Mouse (Mus musculus) liver, postnatal 0 days (tissue): ENCODE data around the gene Rpl36a. TPM values are rescaled to one million over a fixed set of nuclear protein-coding genes. Genes with fewer than 3 reads are reported as not detected.
A peak's percentile ranks its signal among the peaks of the same experiment; 100 is the strongest.

Experiments
- ATAC-seq: fragments of 200-750 bp; cut with Nextera tagmentation; 2 replicates; pipeline ENCODE4 v1.8.0; 2017; ENCODE audit warnings: mild to moderate bottlenecking, moderate library complexity
- DNase-seq: peaks from one replicate; pipeline ENCODE4 v3.0.0-alpha.2; 2016
- H3K27ac ChIP-seq: fragments of 300-500 bp; sonication (generic); 2 replicates; pipeline ENCODE4 v1.5.1; 2014; ENCODE audit warnings: antibody characterized with exemption, moderate library complexity, mild to moderate bottlenecking, low read depth
- H3K27me3 ChIP-seq: fragments of 300-500 bp; sonication (generic); 2 replicates; pipeline ENCODE4 v1.6.1; 2014; ENCODE audit warnings: low read length, control low read depth, mixed read lengths; ENCODE audit not compliant: insufficient read depth
- H3K36me3 ChIP-seq: fragments of 300-500 bp; sonication (generic); replicated peaks from 2 replicates; pipeline ENCODE4 v1.6.1; 2014; ENCODE audit warnings: mild to moderate bottlenecking, control low read depth, low read length, moderate library complexity, mixed read lengths; ENCODE audit not compliant: insufficient read depth
- H3K4me1 ChIP-seq: fragments of 300-500 bp; sonication (generic); 2 replicates; pipeline ENCODE4 v1.6.1; 2014; ENCODE audit warnings: antibody characterized with exemption, mild to moderate bottlenecking, control low read depth; ENCODE audit not compliant: insufficient read depth
- H3K4me2 ChIP-seq: fragments of 300-500 bp; sonication (generic); 2 replicates; pipeline ENCODE4 v1.6.1; 2014; ENCODE audit warnings: low read depth, mild to moderate bottlenecking, low read length, moderate library complexity, mixed read lengths
- H3K4me3 ChIP-seq: fragments of 300-500 bp; sonication (generic); 2 replicates; pipeline ENCODE4 v1.5.1; 2014; ENCODE audit warnings: low read depth, low read length
- H3K9ac ChIP-seq: fragments of 300-500 bp; sonication (generic); replicated peaks from 2 replicates; pipeline ENCODE4 v1.6.1; 2014; ENCODE audit warnings: mild to moderate bottlenecking, moderate library complexity
- H3K9me3 ChIP-seq: fragments of 300-500 bp; sonication (generic); 2 replicates; pipeline ENCODE4 v1.6.1; 2016; ENCODE audit warnings: mild to moderate bottlenecking, control low read depth, low read length, mixed read lengths
- CTCF ChIP-seq: sonication (generic); IDR thresholded peaks from 2 replicates; pipeline ENCODE4 v1.5.1; 2016; ENCODE audit warnings: antibody characterized with exemption, low read depth
- EP300 ChIP-seq: IDR thresholded peaks from 2 replicates; pipeline ENCODE4 v1.6.1; 2016; ENCODE audit warnings: antibody characterized with exemption, low read depth, mild to moderate bottlenecking
- WGBS: fragments of 180-500 bp; shearing (Covaris S2); extraction: QIAGEN DNeasy Blood & Tissue Kit; methylation state at CpG from one replicate; pipeline ENCODE4 v1.1.7; 2014; ENCODE audit not compliant: insufficient replicate concordance; 5-methylcytosine and 5-hydroxymethylcytosine counted together
- polyA plus RNA-seq: library from polyadenylated mRNA; unstranded; fragments of >200 nt; fragmentation: Nextera tagmentation; extraction: Ambion mirVana; gene quantifications from 2 replicates; pipeline ENCODE4 v1.2.1, GENCODE M21; 2015

Rpl36a gene
- polyA plus RNA-seq, 1 experiment from 2014 or later = 306 TPM

- no peak for TF ChIP-seq CTCF
- TF ChIP-seq EP300 = no peak
- Histone ChIP-seq H3K4me2 (no peak overlapping the region), H3K9ac (no peak overlapping the region), H3K27me3 (no peaks in the 10 kb centered on the region), H3K4me3 (no peak overlapping the region), H3K9me3 (no peaks in the 10 kb centered on the region), H3K27ac (no peak overlapping the region), H3K36me3 (no peaks in the 10 kb centered on the region), H3K4me1 (no peaks in the 10 kb centered on the region)
- peak; percentile 70 for ATAC-seq
- WGBS = 69% methylated on average over 4 of the region's 4 CpGs
- DNase-seq = no peak
These were observed 38.1 kb upstream of the Rpl36a start for GRCm38 (mm10) chrX:134547330-134547729.

GRCm38 (mm10) chrX:134550903-134551302 lies 34.6 kb upstream of the Rpl36a start:
- no peak overlapping the region for H3K4me2 ChIP-seq
- H3K27ac ChIP-seq = no peak overlapping the region
- no peaks in the 10 kb centered on the region for H3K27me3 ChIP-seq
- no peak overlapping the region for H3K4me3 ChIP-seq
- no peaks in the 10 kb centered on the region; the same call in 1 of the 2 replicates for H3K36me3 ChIP-seq
- no peaks in the 10 kb centered on the region for H3K4me1 ChIP-seq
- DNase-seq (no peak), ATAC-seq (no peak)
- no peak overlapping the region for H3K9ac ChIP-seq
- TF ChIP-seq EP300 (no peak), CTCF (peak; percentile 69)
- H3K9me3 ChIP-seq = no peaks in the 10 kb centered on the region
- WGBS = 18% methylated on average over 5 of the region's 5 CpGs

GRCm38 (mm10) chrX:134553326-134553725 lies 32.1 kb upstream of the Rpl36a start:
- WGBS = 73% methylated on average over 4 of the region's 4 CpGs
- no peaks in the 10 kb centered on the region for H3K4me1 ChIP-seq
- H3K9me3 ChIP-seq = no peaks in the 10 kb centered on the region
- H3K9ac ChIP-seq = no peak overlapping the region
- H3K36me3 ChIP-seq = no peaks in the 10 kb centered on the region; the same call in 1 of the 2 replicates
- ATAC-seq (no peak), DNase-seq (no peak)
- H3K27me3 ChIP-seq = no peaks in the 10 kb centered on the region
- H3K4me2 ChIP-seq = no peak overlapping the region
- H3K27ac ChIP-seq = no peak overlapping the region
- no peak overlapping the region for H3K4me3 ChIP-seq
- no peak for TF ChIP-seq CTCF
- no peak for TF ChIP-seq EP300

GRCm38 (mm10) chrX:134554425-134554824 lies 31.0 kb upstream of the Rpl36a start:
- no peaks in the 10 kb centered on the region; the same call in 1 of the 2 replicates for H3K36me3 ChIP-seq
- 54% methylated on average over 6 of the region's 6 CpGs for WGBS
- TF ChIP-seq CTCF = no peak
- DNase-seq (no peak), ATAC-seq (0 out of 2 replicates have a peak, but pooled peaks have one; percentile 27)
- no peaks in the 10 kb centered on the region for H3K4me1 ChIP-seq
- H3K9ac ChIP-seq = no peak overlapping the region
- H3K9me3 ChIP-seq = no peaks in the 10 kb centered on the region
- H3K4me3 ChIP-seq = no peak overlapping the region
- H3K4me2 ChIP-seq = no peak overlapping the region
- H3K27ac ChIP-seq = no peak overlapping the region
- H3K27me3 ChIP-seq = no peaks in the 10 kb centered on the region

- H3K9me3 ChIP-seq = no peaks in the 10 kb centered on the region
- ATAC-seq (peak; percentile 33; the same call in 1 of the 2 replicates), DNase-seq (no peak)
- no peaks in the 10 kb centered on the region for H3K4me1 ChIP-seq
- H3K27ac ChIP-seq = no peak overlapping the region
- no peaks in the 10 kb centered on the region for H3K36me3 ChIP-seq
- no peaks in the 10 kb centered on the region for H3K27me3 ChIP-seq
- H3K9ac ChIP-seq = no peak overlapping the region
- no peak for TF ChIP-seq CTCF
- TF ChIP-seq EP300 = no peak
- 38% methylated on average over 4 of the region's 4 CpGs for WGBS
- no peak overlapping the region for H3K4me2 ChIP-seq
- H3K4me3 ChIP-seq = no peak overlapping the region
These were observed 21.1 kb upstream of the Rpl36a start for GRCm38 (mm10) chrX:134564326-134564725.

GRCm38 (mm10) chrX:134566536-134567222 lies 18.8 kb upstream of the Rpl36a start:
- H3K9ac ChIP-seq = no peak overlapping the region
- no peak for TF ChIP-seq EP300
- TF ChIP-seq CTCF = no peak
- no peak overlapping the region for H3K4me3 ChIP-seq
- DNase-seq (no peak), ATAC-seq (no peak)
- H3K27ac ChIP-seq = no peak overlapping the region
- no peaks in the 10 kb centered on the region for H3K9me3 ChIP-seq
- H3K27me3 ChIP-seq = no peaks in the 10 kb centered on the region
- H3K36me3 ChIP-seq = no peaks in the 10 kb centered on the region
- 62% methylated on average over 8 of the region's 8 CpGs for WGBS
- H3K4me2 ChIP-seq = no peak overlapping the region
- H3K4me1 ChIP-seq = no peaks in the 10 kb centered on the region
